Mouse (Mus musculus) ES-E14 (cell line): Measurements from ENCODE around the gene Hist2h3c2.
"Not testable (repeated sequence)": the region's sequence is repeated elsewhere in the genome, so short reads cannot be mapped to it uniquely, and the experiment has no call there.

ENCODE experiments used
- CHD2 ChIP-seq: IDR thresholded peaks from 2 replicates; pipeline ENCODE4 v1.6.1; 2014; ENCODE audit warnings: mild to moderate bottlenecking, low read depth, low read length, inconsistent platforms
- HCFC1 ChIP-seq: IDR thresholded peaks from 2 replicates; pipeline ENCODE4 v1.6.1; 2012; ENCODE audit warnings: low read length, inconsistent platforms, borderline replicate concordance; ENCODE audit not compliant: insufficient read depth
- MAFK ChIP-seq: IDR thresholded peaks from 2 replicates; pipeline ENCODE4 v1.6.1; 2014; ENCODE audit warnings: mild to moderate bottlenecking, low read depth, low read length, inconsistent platforms; ENCODE audit not compliant: insufficient read depth
- ZC3H11A ChIP-seq: IDR thresholded peaks from 2 replicates; pipeline ENCODE4 v1.6.1; 2012; ENCODE audit warnings: low read depth, mild to moderate bottlenecking, inconsistent platforms, low read length, borderline replicate concordance

GRCm38 (mm10) chr3:96287334-96287733 is 48.4 kb upstream of the Hist2h3c2 start:
- not testable (repeated sequence) for TF ChIP-seq MAFK, ZC3H11A, CHD2
- 0 out of 2 replicates have a peak, but pooled peaks have one; percentile 49 for TF ChIP-seq HCFC1
